Mouse (Mus musculus): ENCODE data around the gene Otub1.
A peak's percentile ranks its signal among the peaks of the same experiment; 100 is the strongest.

Otub1 gene

DNA sequence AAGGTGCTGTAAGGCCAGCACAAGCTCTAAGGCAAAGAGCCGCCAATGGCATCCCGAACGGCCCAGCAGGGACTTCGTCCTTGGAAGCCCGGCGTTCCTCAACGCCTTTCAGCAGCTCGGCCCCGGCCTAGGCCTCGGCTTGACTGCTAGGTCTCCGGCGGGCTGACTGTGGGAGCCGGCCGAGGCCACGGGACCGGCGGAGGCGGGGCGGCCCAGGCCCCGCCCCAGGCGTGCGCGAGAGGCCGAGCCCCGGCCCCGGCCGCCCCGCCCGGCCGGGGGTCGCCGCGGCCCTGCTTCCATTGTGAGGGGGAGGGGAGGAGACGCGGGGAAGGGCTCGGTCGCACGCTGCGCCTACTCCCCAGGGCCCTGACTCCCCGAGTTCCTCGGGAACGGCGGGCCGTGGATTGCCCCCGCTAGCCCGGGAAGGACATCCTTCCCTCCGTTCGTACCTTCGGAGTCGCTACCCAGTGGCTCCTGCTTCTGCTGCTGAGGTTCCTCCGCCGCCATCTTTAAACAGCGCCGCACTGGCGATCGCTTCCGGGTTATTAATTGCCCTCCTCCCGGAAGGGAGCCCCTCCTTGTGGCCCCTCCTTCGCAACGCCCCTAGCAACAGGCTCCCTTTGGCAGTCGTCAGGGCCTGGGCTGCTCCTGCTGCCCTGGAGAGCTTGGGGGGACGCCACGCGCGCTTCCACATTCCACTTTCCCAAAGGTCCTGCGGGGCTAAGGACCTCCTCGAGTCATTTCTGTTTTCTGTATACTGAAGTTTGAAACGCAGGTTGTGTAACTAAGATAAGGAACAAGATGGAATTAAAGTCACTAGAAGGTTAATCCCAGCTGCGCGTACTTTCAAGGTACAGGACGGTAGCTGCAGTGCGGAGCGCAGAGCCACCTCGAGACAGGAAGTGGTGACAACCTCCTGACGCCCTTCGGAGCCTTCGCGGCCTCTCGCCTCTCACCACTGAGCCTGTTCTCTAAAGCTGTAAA is at the start of gene Otub1:
Gene Otub1, minus strand, starts transcription at position 564 of the 984 bp plus-strand sequence.
- DNase-seq (ENCODE audit: low read depth, low spot score), result peak; percentile 84

DNA sequence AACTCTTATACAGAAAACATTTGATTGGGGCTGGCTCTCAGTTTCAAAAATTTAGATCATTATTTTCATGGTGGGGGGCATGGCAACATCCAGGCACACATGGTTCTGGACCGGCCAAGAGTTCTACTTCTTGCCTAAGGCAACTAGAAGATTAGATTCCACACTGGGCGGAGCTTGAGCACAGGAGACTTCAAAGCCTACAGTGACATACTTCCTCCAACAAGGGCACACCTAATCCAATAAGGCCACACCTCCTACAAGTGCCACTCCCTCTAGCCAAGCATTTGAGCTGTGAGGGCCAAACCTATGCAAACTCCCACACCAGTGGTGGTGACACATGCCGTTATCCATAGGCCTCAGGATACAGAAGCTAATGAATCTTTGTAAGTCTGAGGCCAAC is 39.9 kb upstream of the Otub1 start:
- no peak for DNase-seq (ENCODE audit: low read depth, low spot score)

DNA sequence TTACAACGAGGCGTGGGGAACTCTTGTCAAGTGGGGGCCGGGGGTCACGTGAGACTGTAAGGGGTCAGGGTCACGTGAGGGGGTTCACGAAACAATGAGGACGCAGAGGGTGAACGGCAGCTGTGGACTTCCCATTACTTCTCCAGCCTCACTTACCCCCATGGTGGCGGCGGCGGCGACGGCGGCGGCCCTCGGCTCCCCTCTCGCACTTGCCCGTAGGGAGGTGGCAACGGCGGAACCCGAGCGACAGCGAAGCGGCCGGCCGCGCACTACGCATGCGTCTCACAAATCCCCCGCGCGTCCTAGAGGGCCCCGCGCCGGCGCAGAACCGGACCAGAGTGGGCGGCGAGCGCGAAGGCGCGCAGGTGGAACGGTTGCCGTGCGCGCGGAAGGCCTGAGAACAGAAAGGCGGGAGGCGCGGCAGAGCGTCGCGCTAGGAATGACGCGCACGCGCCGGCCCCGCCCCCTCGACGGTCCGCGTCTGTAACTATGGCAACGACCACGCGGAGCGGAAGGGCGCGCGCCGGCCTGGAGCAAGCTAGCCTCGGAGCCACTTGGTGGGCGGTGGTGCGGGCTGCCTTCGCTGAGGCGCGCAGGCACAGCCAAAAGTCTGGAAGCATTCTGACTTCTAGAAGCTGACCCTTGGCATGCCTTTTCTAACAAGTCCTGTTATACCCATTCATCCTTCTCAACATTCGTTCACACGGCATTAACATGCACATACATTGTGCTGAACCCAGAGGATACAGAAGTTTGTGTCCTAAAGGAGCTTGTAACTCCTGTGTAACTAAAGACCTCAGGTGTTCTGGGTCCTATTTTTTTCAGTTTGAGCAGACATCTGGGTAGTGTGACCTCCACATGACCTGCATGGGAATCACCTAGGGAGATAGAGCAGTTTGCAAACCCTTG is 34.9 kb upstream of the Otub1 start, which contains the start of gene Naa40:
Gene Naa40, minus strand, starts transcription at position 402 of the 909 bp plus-strand sequence.
- DNase-seq (ENCODE audit: low read depth, low spot score), result peak; percentile 87

DNA sequence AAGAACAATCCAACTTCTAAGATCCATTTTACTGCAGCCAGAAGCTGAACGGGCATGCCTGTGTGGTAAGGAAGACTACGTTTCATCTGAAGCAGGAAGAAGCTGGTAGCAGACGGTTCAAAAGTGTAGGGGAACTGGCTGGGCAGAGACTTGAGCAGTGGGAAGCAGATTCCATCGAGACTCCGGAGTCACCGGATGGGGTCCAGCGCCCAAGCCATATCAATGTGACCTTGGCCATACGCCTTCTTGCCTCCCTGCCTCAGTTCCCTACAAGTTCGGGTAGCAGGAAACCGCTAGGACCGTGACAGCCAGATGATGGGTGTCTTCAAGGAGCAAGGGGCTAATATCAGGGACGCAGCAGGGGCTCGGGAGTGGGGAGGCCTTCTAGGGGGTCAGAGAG is 34.2 kb upstream of the Otub1 start:
- no peak for DNase-seq (ENCODE audit: low read depth, low spot score)

DNA sequence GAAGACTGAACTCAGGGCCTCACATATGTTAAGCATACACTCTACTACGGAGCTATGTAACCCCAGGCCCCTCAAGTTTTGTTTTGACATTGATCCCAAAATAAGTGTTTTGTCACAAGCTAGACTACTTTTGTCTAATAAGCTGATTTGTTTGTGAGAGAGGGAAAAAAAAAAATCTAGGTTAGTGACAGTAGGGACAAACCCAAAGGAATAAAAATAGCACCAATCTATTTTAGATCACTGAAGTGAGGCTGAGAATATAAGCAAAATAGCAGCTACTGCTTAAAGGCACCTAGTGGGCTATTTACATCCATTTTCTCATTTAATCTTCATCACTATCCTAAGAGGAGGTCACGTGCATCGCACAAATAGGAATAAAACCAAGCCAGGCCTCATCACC is 33.5 kb upstream of the Otub1 start:
- DNase-seq (ENCODE audit: low read depth, low spot score), result no peak

DNA sequence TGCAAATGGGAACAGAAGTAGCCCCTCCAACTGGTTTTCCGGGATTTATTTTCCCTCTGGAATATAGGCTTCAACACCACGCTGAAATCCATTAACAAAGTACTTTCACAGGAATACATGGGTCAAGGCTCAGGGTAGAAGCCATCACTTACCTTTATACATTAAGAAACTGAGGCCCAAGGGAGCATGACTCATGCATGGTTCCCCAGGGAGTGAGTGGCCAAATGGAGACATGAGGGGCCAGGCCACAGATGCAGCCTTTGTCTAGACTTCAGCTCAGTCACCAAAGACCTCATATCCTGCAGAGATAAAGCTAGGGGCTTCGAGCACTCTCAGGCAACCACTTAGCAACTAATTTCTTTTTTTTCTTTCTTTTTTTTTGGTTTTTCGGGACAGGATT is 30.6 kb upstream of the Otub1 start:
- DNase-seq (ENCODE audit: low read depth, low spot score), result no peak

DNA sequence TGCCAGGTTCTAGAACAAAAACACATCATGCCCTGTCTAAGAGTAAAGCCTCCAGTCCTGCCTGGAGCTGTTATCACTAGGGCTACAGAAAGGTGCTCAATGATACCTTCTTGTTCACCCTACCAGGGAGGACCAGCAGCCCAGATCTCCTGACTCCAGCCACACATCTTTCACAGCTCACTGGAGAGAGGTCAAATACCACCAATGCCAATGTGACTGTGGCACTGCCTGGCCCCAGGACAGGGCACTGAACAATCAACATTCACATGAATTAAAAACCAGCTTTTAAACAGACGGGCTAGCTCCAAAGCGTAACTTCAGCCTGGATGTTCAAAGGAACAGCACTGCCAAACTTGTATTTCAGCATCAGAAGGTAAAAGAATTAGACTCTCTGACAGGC is 29.9 kb upstream of the Otub1 start:
- DNase-seq (ENCODE audit: low read depth, low spot score), result no peak

DNA sequence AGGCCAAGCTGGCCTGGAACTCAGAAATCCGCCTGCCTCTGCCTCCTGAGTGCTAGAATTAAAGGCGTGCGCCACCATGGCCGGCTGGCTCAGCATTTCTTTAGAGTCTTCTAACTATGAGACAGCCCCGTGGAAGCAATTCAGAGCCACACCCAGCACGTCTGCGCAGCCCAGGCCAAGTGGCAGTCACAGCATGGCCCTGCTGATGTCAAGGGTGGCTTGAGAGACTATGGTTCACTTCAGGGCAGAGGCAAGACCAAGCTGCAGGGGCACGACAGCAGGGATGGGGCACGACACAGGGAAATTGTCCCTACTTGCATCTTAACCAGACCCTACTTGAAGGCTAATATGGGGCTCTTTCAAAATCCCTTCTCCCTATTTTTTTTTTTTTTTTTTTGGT is 29.3 kb upstream of the Otub1 start:
- no peak for DNase-seq (ENCODE audit: low read depth, low spot score)

DNA sequence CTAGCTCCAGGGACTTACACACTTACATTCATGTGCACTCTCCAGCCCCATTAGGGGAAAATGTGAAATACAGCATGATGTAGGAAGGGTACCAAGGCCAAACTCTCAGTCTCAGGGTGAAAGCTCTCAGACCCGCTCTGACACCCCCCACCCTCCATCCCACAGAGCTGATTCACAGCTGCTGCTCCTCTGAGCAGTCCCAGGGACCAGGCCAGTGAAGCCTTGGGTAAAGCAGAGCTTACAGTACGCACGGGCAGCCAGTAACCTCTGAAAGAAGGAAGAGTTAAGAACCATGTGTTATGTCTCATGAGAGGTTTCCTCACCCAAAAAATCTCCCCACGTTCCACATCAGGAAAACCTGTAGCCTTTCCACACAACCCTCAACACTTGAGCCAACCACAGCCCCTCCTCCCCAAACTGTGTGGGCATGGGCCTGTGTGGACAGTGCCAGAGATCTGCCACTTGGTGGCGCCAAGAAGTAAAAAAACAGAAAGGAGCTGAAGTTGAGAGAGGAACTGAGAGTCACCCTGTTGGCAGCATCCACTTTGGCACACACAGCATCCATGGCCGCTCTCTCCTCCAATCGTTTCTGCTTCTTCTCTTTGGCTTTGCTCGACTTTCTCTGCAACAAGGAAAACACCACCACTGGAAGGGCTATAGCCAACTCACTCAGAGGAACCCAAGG is 28.6 kb upstream of the Otub1 start:
- DNase-seq (ENCODE audit: low read depth, low spot score), result peak; percentile 53

DNA sequence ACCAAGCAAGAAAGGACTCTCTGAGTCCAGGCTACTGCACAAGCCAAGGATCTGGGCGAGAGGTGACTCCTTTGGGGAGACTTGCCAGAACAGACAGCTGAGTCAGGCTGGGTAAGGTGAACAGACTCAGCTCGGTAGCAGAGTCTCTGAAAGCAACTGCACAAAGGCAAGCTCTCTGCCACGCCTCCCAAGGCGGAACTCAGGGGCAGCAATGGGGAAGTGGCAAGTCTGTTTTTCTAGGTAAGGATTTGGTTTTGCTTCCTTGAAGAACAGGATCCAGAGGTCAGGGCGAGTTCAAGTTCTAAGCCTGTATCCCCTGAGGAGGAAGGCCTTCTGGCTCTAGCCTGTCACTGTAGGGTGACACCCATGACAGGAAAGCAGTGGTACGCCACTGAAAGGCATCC is 20.4 kb upstream of the Otub1 start:
- DNase-seq (ENCODE audit: low read depth, low spot score), result no peak

DNA sequence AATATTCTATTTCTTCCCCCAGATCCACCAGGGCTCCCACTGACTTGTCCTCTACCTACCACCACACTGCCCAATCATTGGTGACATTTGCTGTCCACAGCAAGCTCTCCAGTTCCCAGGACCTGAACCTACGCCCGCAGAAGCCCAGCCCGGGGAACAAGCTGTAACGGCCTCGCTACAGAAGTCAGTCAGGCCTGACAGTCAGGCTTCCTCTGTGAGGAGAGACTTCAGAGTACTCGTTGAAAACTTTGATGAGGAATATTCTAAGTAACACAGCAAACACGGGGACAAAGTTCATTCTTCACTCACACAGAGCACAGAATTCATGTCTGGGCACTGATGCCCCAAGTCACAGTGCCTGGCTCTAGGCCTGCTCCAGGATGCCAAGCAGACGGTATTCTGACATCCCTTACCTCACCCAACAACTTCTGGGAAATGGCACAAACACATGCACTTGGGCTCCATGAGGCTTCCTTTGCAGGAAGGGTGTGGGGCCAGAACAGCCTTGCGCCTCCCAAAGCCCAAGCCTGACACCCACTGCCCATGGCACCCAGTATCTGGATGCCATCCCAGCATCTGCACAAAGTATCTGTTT is 19.1 kb upstream of the Otub1 start:
- no peak for DNase-seq (ENCODE audit: low read depth, low spot score)

DNA sequence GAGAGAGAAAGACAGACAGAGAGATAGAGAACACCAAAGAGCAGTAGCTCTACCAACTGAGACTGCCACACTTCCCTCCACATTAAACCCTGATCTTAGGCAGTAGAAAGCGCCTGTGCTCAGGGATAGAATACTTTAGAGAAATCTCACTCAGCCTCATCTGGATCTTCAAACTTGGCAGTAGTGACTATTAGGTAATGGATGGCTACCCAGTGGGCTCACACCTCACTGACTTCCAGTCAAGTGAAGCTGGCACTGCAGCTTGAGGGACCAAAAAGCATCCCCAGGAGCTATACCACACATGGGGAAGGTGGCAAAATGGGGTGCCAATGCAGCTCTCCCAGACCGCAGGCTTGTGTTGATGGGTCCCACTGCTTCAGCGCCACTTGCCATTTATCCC is 18.1 kb upstream of the Otub1 start:
- DNase-seq (ENCODE audit: low read depth, low spot score), result no peak

DNA sequence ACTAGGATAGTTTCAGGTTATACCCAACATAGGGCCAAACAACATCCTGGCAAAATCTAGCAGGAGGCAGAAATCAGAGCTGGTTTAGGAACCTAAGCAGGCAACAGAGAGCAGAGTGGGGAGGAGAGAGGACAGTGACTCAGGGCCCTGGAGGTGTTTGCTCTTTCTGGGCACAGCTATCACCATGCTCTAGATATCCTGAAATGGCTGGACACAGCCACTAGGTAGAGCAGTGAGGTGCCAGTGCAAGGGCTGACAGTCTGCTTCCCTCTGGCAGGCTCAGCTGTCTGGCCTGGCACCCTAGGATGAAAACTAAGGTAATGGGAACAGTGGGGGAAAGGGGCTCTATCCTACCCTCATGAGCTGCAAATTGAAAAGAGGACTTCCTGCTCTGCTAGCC is 17.4 kb upstream of the Otub1 start:
- no peak for DNase-seq (ENCODE audit: low read depth, low spot score)

DNA sequence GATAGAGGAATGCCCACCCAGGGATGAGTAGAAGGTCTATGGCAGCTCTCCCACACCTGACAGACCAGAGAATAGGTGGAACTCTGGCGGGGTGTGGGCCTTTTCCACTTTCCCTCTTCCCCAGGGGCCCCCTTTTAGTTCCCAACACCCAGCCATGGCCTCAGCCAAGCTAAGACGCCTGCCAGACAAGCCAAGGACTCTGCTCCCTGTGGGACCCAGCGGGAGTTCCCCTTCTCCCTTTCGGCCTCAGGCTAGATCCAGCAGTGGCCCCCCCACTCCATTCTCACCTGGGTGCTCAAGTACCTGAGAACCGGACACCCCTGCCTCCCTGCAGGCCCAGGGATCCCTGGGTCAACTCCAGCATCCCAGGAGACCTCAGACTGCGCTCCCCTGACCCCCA is 16.1 kb upstream of the Otub1 start:
- no peak for DNase-seq (ENCODE audit: low read depth, low spot score)

DNA sequence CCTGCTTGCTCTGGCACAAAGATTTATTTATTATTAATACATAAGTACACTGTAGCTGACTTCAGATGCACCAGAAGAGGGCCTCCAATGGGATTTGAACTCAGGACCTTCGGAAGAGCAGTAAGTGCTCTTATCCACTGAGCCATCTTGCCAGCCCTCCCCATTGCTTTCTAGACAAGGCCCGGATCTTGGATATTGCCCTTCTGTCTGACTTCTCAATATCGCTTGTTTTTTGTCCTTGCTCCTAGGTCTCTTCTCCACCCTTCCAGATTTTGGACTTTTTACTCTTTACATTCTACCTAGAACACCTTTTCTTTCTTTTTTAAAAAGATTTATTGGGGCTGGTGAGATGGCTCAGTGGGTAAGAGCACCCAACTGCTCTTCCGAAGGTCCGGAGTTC is 12.6 kb upstream of the Otub1 start:
- DNase-seq (ENCODE audit: low read depth, low spot score), result no peak

DNA sequence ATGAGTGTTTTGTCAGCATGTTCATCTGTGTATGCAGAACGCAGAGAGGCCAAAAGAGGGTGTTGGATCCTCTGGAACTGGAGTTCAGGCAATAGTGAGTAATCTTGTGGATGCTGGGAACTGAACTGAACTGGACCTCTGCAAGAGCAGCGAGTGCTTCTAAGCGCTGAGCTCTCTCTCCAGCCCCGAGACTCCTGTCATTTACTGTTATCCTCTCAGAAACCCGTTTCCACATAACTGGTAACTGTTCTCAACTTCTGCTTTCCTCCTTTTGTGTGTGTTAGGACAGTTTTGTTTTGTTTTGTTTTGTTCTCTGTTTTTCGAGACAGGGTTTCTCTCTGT is 11.8 kb upstream of the Otub1 start:
- no peak for DNase-seq (ENCODE audit: low read depth, low spot score)

DNA sequence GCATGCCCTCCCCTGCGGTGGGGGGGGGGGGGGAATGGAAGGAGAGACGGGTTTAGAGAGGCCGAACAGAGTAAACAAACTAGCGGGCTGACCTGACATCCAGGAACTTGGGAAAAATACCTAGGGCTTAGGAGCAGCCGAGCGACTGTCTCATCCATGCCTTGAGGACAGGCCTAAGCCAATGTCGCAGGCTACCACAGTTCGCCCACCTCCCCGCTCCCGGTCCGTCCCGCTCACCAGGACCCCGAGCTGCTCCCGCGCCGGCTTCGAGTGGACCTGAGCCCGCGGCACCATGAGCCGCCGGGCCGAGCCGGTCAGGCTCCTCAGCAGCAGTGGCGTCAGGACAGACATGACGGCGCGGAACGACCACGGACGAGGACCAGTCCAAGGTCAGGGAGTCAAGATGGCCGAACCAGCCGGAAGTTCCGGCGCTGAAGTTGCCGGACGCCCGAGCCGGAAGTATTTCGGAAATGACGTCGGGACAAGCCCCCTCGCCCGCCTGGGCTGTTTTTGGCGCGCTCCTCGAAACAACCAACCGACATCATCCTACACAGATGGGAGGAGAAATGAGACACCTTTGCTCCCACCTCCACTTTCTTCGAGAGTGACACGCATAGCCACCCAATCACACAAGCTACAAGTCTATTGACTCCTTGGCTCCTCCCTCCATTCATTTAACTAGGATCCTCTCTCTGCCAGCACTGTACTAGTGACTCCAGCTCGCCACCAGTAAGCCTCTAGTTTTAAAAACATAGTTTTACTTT is 11.2 kb upstream of the Otub1 start, which contains the start of gene Cox8a:
Gene Cox8a, minus strand, starts transcription at position 455 of the 764 bp plus-strand sequence.
- DNase-seq (ENCODE audit: low read depth, low spot score), result peak; percentile 96

DNA sequence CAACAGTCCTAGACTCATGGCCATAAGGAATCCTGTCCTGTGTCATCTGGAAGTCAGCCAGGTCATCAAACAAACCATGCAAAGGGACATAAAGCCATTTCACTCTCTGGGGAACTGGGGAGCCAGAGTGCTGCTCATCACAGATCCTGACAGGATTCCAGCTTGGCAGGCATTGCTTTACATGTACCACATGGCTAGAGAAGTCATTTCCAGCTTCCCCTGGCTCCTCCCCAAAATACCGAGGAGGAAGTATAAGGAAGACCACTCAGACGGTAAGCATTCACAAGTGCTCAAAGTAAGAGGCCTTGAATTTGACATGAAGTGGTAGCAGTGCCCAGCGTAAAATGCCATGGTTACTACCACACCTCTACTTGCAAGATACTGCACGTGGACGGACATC is 8.4 kb upstream of the Otub1 start:
- DNase-seq (ENCODE audit: low read depth, low spot score), result no peak

DNA sequence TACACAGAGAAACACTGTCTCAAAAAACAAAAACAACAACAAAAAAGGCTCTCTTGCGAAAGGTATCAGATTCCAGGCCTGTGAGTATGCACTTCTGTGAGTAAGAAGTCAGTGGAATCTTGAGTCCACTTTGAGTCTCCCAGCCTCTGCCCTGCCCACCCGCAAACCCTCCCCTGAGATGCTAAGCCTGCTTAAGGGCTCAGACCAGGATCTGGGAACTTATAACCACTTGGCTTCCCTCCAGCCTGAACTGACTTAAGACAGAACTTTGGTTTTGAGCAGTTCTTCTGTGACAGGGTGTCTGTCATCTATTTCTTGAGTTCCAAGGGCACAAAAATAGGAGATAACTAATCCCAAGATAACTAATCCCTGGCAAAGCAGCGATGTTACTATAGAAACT is 6.9 kb upstream of the Otub1 start:
- DNase-seq (ENCODE audit: low read depth, low spot score), result peak; percentile 57

DNA sequence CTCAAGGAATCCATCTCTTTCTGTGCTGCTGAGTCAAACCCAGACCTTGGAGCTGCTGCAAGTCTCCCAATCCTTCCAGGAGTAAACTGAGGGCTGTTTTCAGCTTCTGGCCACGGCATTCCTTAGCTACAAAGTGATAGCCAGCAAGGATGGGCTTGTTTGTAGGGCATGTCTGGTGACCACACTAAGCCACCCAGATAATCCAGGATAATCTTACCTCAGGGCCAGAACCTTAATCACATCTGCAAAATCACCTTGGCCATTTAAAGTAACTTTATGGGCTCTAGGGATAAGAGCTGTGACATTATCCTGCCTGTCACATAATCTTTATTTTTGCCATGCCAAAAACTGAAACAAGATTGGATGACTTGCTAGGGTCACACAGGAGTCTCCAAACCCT is 6.1 kb upstream of the Otub1 start:
- DNase-seq (ENCODE audit: low read depth, low spot score), result peak; percentile 75

Measured in retina, adult 2 months (tissue).